Mouse (Mus musculus): Measurements from ENCODE around the gene Gpr156. TPM values are rescaled to one million over a fixed set of nuclear protein-coding genes. Genes with fewer than 3 reads are reported as not detected.
A peak's percentile ranks its signal among the peaks of the same experiment; 100 is the strongest.
"Not testable (repeated sequence)": the region's sequence is repeated elsewhere in the genome, so short reads cannot be mapped to it uniquely, and the experiment has no call there.

The Gpr156 gene
- polyA plus RNA-seq, 1 experiment from 2014 or later, result 5.6 TPM

DNA sequence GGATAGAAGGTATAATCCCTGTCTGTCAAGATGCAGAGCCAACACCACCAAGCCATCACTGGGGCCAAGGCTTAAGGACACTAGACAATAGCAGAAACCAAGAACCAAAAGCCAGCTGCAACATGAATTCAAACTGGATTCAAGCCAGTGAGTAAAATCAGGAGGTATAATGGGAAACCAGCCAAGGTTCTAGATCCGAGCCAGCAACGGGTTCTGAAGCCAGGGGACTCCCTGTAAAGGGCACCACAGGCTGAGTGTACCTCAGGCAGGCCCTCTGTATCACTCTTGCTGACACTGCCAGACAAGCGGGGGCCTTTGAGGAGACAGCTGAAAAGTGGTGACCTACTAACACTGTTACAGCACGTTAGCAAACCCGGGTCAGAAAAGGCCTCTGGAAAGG, 55.2 kb downstream of the Gpr156 start:
- no peak overlapping the region for H3K27ac ChIP-seq
- H3K4me3 ChIP-seq, result no peak overlapping the region
- no peak for ATAC-seq (ENCODE audit: low FRiP score)
- no peak overlapping the region for H3K9ac ChIP-seq
- WGBS, result 63% methylated on average over 5 of the region's 5 CpGs
- H3K4me1 ChIP-seq, result peaks cover 20% of the 10 kb centered on the region
- H3K36me3 ChIP-seq, result no peaks in the 10 kb centered on the region
- no peaks in the 10 kb centered on the region for H3K9me3 ChIP-seq (replicated peaks)
- no peak overlapping the region for H3K4me2 ChIP-seq (replicated peaks)
- H3K27me3 ChIP-seq, result no peaks in the 10 kb centered on the region

DNA sequence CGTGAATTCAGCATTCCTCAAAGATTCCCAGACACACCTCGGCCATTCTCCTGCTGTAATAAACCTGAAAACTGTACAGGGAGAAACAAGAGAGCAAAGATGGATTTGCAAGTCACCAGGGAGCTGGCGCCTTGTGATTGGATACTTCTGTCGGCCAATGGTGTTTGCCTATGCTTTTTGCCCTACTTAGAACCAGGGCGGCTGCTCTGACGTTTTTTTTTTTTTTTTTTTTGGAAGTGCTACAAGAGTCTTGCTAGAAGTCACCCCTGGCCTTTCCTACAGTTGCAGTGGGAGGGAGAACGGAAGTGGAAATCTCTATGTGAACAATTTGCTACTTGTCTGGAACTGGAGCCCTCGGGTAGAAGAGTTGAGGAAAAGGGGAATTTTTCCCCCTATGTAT, 56.1 kb downstream of the Gpr156 start:
- Histone ChIP-seq H3K4me1 (peaks cover 20% of the 10 kb centered on the region), H3K4me2 (replicated peaks) (no peak overlapping the region), H3K4me3 (no peak overlapping the region), H3K27me3 (no peaks in the 10 kb centered on the region), H3K9ac (no peak overlapping the region), H3K9me3 (replicated peaks) (no peaks in the 10 kb centered on the region), H3K36me3 (no peaks in the 10 kb centered on the region), H3K27ac (0 out of 2 replicates have a peak overlapping the region, but pooled peaks have one; percentile 6)
- no peak for ATAC-seq (ENCODE audit: low FRiP score)
- WGBS, result 65% methylated on average over 8 of the region's 8 CpGs

DNA sequence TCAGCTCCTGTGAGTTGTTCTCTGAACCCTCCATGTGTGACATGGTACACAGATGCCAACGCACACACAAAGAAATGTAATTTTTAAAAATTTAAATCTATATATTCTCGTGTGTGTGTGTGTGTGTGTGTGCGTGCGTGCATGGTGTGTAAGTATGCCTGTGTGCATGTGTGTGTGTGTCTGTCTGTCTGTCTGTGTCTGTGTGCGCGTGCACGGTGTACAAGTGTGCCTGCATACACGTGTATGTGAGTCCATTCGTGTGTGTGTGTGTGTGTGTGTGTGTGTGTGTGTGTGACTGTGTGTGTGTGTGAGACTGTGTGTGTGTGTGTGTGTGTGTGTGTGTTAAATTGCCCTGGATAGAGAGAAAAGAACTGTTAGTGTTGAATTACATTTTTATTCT, 56.9 kb downstream of the Gpr156 start:
- not testable (repeated sequence) for H3K27ac ChIP-seq; ATAC-seq (ENCODE audit: low FRiP score); H3K27me3 ChIP-seq; H3K4me2 ChIP-seq (replicated peaks); H3K36me3 ChIP-seq; H3K9me3 ChIP-seq (replicated peaks); H3K9ac ChIP-seq; H3K4me3 ChIP-seq
- peaks cover 20% of the 10 kb centered on the region for H3K4me1 ChIP-seq
- WGBS, result 87% methylated on average over 9 of the region's 9 CpGs

DNA sequence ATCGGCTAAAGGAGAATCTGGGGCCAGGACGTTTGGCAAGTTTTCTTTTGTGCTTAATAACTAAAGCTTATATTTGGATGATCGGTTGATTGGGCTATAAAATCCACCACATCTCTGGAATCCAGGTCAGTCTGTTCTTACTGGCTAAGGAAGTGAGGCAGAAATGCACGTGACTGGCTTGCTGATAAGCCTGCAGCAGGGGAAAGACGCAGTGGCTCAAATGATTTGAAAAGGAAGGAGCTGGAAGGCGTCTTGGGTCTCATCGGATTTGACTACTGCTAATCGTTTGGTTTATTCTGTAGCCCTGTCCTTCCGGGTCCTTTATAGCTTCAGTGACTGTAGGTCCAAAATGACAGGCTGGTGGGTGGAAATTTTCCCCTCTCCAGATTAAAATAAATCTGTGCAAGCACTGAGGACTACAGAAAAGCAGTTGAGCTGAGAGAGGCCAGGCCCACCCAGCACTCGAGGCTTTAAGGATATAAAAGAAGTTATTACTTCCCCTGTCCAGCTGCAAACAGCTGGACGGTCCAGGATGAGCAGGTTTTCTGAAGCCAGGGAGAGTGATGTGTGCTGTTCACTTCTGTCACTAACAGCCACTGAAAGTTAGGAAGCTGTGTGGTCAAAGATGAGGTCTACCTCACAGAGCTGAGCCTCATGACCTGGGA, 57.7 kb downstream of the Gpr156 start:
- Histone ChIP-seq H3K36me3 (no peaks in the 10 kb centered on the region), H3K9ac (no peak overlapping the region), H3K4me2 (replicated peaks) (no peak overlapping the region), H3K27ac (peak overlapping the region; percentile 57), H3K9me3 (replicated peaks) (no peaks in the 10 kb centered on the region), H3K27me3 (no peaks in the 10 kb centered on the region), H3K4me1 (peaks cover 20% of the 10 kb centered on the region), H3K4me3 (no peak overlapping the region)
- WGBS, result 68% methylated on average over 11 of the region's 11 CpGs
- ATAC-seq (ENCODE audit: low FRiP score), result no peak

DNA sequence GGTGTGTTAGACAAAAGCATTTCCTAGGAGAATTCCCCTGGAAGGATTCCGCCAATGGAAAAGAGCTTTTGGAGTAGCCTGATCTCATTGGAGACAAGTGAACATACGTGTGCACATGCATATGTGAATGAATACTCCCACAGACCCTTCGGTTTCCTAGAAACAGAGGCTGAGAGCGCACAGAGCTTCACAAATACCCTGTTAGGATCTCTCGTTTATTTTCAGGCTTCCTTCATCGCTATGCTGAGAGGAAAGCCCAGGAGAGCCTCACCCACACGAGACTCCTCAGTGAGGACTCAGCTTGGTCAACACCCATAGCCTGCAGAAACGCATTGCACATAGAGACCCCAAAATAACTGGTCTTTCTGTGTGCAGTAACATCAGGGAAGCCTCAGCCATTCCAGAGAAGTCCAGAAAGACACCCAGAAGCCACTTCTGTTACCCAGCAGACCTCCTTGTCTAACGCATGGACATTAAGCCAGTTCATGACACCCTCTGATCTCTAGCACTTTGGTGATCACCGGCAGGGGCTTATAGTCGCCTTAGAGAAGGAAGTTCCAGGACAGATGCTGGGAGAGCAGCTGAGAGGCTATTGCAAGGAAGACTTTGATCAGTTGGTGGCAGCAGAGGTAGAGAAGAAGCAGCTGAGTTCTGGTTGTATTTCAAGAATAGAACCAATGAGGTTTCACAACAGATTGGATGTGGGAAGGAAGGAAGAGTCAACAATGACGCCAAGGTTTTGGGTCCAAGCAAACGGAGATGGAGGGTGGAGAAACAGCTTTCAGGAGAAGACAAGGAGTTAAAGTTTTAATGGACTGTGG, 58.4 kb downstream of the Gpr156 start:
- Histone ChIP-seq H3K9ac (no peak overlapping the region), H3K4me3 (no peak overlapping the region), H3K27ac (peak overlapping the region; percentile 57), H3K9me3 (replicated peaks) (no peaks in the 10 kb centered on the region), H3K36me3 (no peaks in the 10 kb centered on the region), H3K4me1 (peaks cover 20% of the 10 kb centered on the region), H3K27me3 (no peaks in the 10 kb centered on the region), H3K4me2 (replicated peaks) (no peak overlapping the region)
- WGBS, result 70% methylated on average over 13 of the region's 13 CpGs
- no peak for ATAC-seq (ENCODE audit: low FRiP score)

DNA sequence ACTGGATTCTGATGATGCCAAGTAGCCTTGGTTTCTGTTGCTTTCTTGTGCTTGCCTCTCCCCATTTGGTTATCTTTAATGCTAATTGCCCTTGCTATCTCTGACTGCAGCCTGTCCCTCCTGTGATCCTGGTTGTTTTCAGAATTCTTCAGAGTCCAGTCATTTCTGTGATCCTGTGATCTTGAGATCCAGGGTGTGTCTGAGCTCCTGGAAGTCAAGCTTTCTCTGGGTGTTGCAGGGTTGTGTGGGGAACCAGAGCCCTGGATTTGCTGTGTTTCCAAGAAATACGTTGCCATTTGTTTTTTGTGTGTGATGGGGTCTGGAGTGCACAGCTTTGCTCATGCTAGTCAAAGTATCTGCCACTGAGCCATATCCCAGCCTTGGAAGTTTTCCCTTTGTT, 65.6 kb downstream of the Gpr156 start:
- no peaks in the 10 kb centered on the region for H3K36me3 ChIP-seq
- no peak for ATAC-seq (ENCODE audit: low FRiP score)
- 62% methylated on average over 1 of the region's 1 CpGs for WGBS

DNA sequence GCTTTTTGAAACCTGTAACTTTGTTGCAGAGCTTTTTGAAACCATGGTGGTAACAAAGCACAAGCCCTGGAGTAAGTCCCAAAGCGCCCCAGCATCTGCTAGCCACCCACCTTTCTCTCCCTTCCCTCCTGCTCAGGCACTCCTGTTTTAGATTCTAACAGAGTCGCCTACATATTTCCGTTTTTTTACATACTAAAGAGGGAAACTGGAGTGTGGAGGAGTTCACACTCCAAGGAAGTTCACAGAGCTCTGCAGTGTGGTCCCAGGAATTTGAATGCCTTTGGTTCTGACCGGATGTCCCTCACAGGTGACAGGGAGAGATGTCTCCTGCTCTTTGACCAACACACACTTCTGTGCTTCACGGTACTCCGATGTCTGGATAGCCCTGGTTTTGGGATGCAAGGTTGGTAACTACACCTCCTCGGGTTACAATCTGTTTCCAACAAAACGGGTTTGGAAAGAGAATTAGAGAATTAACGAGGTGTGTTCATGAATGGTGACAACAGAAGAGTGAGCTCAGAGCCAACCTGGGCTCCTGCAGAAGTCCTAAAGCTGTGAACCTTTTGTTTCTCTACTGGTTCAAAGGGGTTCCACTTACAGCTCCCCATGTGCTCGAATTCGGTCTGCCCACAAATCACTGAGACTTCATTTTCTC, 72.0 kb downstream of the Gpr156 start:
- no peak overlapping the region for H3K27ac ChIP-seq
- no peaks in the 10 kb centered on the region for H3K27me3 ChIP-seq
- H3K9ac ChIP-seq, result no peak overlapping the region
- H3K4me1 ChIP-seq, result peaks cover 38% of the 10 kb centered on the region
- H3K4me3 ChIP-seq, result no peak overlapping the region
- H3K36me3 ChIP-seq, result no peaks in the 10 kb centered on the region
- H3K9me3 ChIP-seq (replicated peaks), result no peaks in the 10 kb centered on the region
- no peak for ATAC-seq (ENCODE audit: low FRiP score)
- H3K4me2 ChIP-seq (replicated peaks), result no peak overlapping the region
- 66% methylated on average over 11 of the region's 11 CpGs for WGBS

More for the DNA sequence above, 65.6 kb downstream of the Gpr156 start:
- Histone ChIP-seq H3K9ac (no peak overlapping the region), H3K4me2 (replicated peaks) (no peak overlapping the region), H3K4me1 (no peaks in the 10 kb centered on the region), H3K27ac (no peak overlapping the region), H3K27me3 (no peaks in the 10 kb centered on the region), H3K4me3 (no peak overlapping the region), H3K9me3 (replicated peaks) (no peaks in the 10 kb centered on the region)

DNA sequence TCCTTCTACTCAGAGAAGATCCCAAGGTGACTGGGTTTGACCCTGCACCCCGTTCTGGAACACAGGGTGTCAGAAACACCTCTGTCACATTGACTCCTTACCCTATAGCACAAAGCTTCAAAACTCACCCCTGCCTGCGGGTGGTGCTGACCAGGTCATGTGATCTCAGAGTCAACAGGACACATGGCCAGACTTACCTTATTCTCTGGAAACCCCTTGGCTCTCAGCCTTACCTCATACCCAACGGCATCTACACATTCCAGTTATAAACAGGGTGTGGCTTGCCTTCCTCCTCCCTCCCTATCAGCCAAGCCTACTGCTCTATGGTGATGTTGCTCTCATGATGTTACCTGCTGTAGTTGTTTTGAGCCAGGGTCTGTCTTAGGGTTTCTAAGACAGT, 73.5 kb downstream of the Gpr156 start:
- Histone ChIP-seq H3K4me2 (replicated peaks) (no peak overlapping the region), H3K27ac (peak overlapping the region; percentile 84), H3K9me3 (replicated peaks) (no peaks in the 10 kb centered on the region), H3K9ac (no peak overlapping the region), H3K27me3 (no peaks in the 10 kb centered on the region), H3K4me1 (peaks cover 43% of the 10 kb centered on the region), H3K36me3 (no peaks in the 10 kb centered on the region), H3K4me3 (no peak overlapping the region)
- whole genome bisulfite sequencing, result 76% methylated on average over 3 of the region's 3 CpGs
- ATAC-seq (ENCODE audit: low FRiP score), result no peak

DNA sequence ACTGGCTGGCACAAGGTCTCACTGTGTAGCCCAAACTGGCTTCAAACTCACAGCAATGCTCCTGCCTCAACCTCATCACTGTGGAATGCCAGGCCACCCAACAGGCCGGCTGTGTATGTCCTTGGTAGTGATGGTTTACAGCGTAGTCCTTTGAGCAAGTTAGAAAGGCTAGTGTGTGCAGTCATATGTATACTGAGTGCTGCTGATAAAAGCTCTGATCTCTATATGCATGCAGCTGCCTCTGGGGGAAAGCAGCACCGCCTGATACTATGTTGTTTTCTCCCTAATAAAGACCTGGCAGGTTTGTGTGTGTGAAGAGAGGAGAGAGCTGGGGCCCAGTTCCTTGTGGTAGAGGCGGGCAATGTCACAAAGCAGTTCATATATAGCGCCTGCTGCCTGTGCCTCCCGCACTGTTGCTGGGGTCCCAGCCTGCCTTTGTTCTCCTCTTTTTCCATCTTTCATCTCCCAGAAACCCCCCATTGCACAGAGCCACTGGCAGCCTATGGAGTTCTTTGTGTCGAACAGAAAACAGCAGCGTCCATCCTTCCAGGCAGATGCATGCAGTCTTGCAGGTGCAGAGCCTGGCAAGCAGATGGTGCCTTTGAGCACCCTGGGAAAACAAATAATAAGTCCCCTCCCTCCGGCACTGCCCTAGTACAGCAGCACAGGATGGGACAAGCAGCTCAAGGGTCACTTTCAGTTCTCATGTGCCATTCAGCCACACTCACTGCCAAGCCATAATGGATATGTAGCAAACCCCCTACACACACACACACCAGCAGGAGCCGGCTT, 74.5 kb downstream of the Gpr156 start:
- H3K4me3 ChIP-seq, result no peak overlapping the region
- peak overlapping the region; percentile 84 for H3K27ac ChIP-seq
- no peaks in the 10 kb centered on the region for H3K27me3 ChIP-seq
- peaks cover 46% of the 10 kb centered on the region for H3K4me1 ChIP-seq
- peak; percentile 91 for ATAC-seq (ENCODE audit: low FRiP score)
- H3K36me3 ChIP-seq, result no peaks in the 10 kb centered on the region
- WGBS, result 22% methylated on average over 10 of the region's 10 CpGs
- H3K9ac ChIP-seq, result no peak overlapping the region
- H3K9me3 ChIP-seq (replicated peaks), result no peaks in the 10 kb centered on the region
- H3K4me2 ChIP-seq (replicated peaks), result no peak overlapping the region

DNA sequence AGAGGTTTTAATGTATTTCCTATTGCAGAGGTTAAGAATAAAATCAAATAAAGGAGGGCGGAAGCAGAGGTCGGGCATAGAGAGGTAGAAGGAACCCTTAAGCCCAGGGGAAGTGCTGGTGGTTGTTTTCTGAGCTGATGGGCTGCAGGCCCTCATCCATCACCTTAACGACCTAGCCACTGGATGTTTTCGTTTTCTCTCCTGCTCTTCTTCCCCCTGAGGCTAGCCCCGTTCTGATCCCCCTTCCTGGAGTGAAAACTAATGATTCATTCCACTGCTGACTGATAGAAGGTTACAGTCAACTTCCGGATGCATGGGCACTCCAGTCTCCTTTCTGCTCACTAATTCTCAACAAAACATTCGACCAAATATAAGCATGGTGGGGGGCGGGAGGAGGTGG, 76.5 kb downstream of the Gpr156 start:
- Histone ChIP-seq H3K4me1 (peaks cover 46% of the 10 kb centered on the region), H3K27ac (peak overlapping the region; percentile 84; the same call in 1 of the 2 replicates), H3K9me3 (replicated peaks) (no peaks in the 10 kb centered on the region), H3K9ac (no peak overlapping the region), H3K36me3 (no peaks in the 10 kb centered on the region), H3K4me3 (no peak overlapping the region), H3K27me3 (no peaks in the 10 kb centered on the region), H3K4me2 (replicated peaks) (no peak overlapping the region)
- WGBS, result 26% methylated on average over 8 of the region's 8 CpGs
- ATAC-seq (ENCODE audit: low FRiP score), result no peak

DNA sequence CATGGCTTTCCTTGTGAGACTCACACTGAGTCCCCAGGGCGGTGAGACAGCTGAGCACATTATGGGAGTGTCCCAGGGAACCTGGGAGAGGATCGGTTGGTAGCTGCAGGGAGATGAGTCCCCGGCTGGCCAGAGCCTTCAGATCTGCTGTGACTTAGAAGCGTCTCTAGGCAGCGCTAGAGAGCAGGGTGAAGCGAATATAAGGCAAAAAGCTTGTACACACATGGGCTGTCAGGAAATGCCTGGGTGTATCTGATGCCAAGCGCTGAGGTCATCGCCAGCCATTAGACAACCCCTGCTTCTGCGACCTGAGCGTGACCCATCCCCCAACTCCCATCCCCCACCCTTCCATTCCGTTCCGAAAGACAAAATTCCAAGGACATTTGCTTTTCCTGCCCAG, 78.4 kb downstream of the Gpr156 start:
- no peak overlapping the region for H3K27ac ChIP-seq
- peaks cover 39% of the 10 kb centered on the region for H3K4me1 ChIP-seq
- no peak overlapping the region for H3K4me3 ChIP-seq
- no peaks in the 10 kb centered on the region for H3K9me3 ChIP-seq (replicated peaks)
- H3K27me3 ChIP-seq, result no peaks in the 10 kb centered on the region
- 14% methylated on average over 12 of the region's 12 CpGs for WGBS
- 0 out of 2 replicates have a peak, but pooled peaks have one; percentile 17 for ATAC-seq (ENCODE audit: low FRiP score)
- no peaks in the 10 kb centered on the region for H3K36me3 ChIP-seq
- no peak overlapping the region for H3K4me2 ChIP-seq (replicated peaks)
- H3K9ac ChIP-seq, result no peak overlapping the region

DNA sequence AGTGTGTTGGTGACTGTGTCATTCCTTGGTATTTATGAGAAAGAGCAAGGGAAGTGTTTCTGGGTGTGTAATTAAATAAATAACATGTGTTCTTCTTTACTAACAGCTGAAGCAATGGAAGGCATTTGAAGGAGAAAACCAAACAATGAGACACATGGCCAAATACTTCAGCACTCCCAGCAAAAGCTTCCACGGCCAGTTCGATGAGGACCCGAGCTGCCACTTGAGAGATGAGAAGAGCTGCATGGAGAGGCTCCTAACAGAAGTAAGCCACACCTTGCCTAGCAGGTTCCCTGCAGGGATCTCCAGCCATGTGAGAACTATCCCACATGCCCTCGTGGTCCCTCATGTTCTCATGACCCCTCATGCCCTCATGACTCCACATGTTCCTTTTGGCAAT, 81.5 kb downstream of the Gpr156 start:
- Histone ChIP-seq H3K4me1 (peaks cover 20% of the 10 kb centered on the region), H3K36me3 (no peaks in the 10 kb centered on the region), H3K27ac (no peak overlapping the region), H3K27me3 (no peaks in the 10 kb centered on the region), H3K4me2 (replicated peaks) (no peak overlapping the region), H3K9ac (no peak overlapping the region), H3K9me3 (replicated peaks) (no peaks in the 10 kb centered on the region), H3K4me3 (no peak overlapping the region)
- 67% methylated on average over 4 of the region's 4 CpGs for WGBS
- no peak for ATAC-seq (ENCODE audit: low FRiP score)

Data from hindbrain, embryonic 12.5 days (tissue).